Mouse (Mus musculus): ENCODE results near the gene Pitx3.
"Not testable (repeated sequence)": the region's sequence is repeated elsewhere in the genome, so short reads cannot be mapped to it uniquely, and the experiment has no call there.

DNA sequence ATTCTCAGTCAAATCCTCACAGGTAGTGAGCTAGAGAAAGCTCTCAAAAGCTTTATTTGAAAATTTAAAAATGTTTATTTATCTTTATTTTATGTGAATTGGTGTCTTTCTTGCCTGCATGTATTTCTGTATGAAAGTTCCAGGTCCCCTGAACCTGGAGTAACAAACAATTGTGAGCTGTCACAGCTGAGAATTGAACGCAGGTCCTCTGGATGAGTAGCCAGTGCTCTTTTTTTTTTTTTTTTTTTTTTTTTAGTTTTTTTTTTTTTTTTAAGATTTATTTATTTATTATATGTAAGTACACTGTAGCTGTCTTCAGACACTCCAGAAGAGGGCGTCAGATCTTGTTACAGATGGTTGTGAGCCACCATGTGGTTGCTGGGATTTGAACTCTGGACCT is 19.0 kb upstream of the Pitx3 start:
- not testable (repeated sequence) for TF ChIP-seq GATA1, TAL1 (IDR thresholded peaks at IDR 0.05; ENCODE audit: low read length)
